Mouse (Mus musculus): Measurements from ENCODE around the gene Slc39a11. TPM values are rescaled to one million over a fixed set of nuclear protein-coding genes. Genes with fewer than 3 reads are reported as not detected.

Gene Slc39a11
- polyA plus RNA-seq, 1 experiment from 2014 or later = 25.4 TPM

- peak within 1 kb of the TSS; percentile 80 for H3K4me2 ChIP-seq (replicated peaks; ENCODE audit: low read depth, low read length)
- H3K27me3 ChIP-seq (ENCODE audit: insufficient read depth, low read length) = no peaks in the 10 kb centered on the region
- 42% methylated on average over 26 of the region's 26 CpGs for WGBS
- ATAC-seq (ENCODE audit: low FRiP score, low TSS enrichment) = no peak; the same call in 1 of the 2 replicates
- H3K9ac ChIP-seq (replicated peaks; ENCODE audit: low read length) = peak within 1 kb of the TSS; percentile 96
- H3K9me3 ChIP-seq (ENCODE audit: low read length) = no peaks in the 10 kb centered on the region
- H3K27ac ChIP-seq (ENCODE audit: low read length) = peak within 1 kb of the TSS; percentile 84
- peak within 1 kb of the TSS; percentile 95 for H3K4me3 ChIP-seq (ENCODE audit: low read length)
- peaks cover 20% of the 10 kb centered on the region for H3K36me3 ChIP-seq (ENCODE audit: insufficient read depth, low read length)
- H3K4me1 ChIP-seq (ENCODE audit: insufficient read depth, low read length) = peaks cover 41% of the 10 kb centered on the region
Observed at GRCm38 (mm10) chr11:113648690-113649352, 1.1 kb downstream of the Slc39a11 start, which contains the start of gene Cog1. Gene Cog1, plus strand, starts transcription at chr11:113649169.

DNA sequence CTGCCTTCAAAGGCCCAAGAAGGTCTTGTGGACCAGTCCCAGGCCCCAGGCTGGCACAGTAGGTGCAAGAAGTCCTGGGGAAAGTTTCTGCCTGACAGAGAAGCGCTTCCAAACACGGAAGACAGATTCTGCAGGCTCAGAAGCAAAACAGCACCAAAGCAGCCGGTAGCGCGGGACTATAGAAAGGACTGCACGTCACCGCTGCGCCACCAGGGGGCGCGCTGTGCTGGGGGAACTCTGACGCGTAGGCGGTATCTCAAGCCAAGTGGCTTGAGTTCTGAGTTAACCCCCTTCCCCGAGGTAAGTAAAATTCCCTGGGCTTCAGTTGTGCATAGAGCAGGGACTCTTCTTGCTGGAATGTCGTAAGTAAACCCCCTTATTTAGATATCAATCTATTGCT is 1.7 kb downstream of the Slc39a11 start:
- Histone ChIP-seq H3K9ac (replicated peaks; ENCODE audit: low read length) (peak overlapping the region; percentile 50), H3K36me3 (ENCODE audit: insufficient read depth, low read length) (peaks cover 14% of the 10 kb centered on the region; the same call in 1 of the 2 replicates), H3K9me3 (ENCODE audit: low read length) (no peaks in the 10 kb centered on the region), H3K27me3 (ENCODE audit: insufficient read depth, low read length) (no peaks in the 10 kb centered on the region), H3K4me3 (ENCODE audit: low read length) (no peak overlapping the region), H3K4me2 (replicated peaks; ENCODE audit: low read depth, low read length) (0 out of 2 replicates have a peak overlapping the region, but pooled peaks have one; percentile 21), H3K4me1 (ENCODE audit: insufficient read depth, low read length) (peaks cover 39% of the 10 kb centered on the region), H3K27ac (ENCODE audit: low read length) (no peak overlapping the region)
- 4% methylated on average over 15 of the region's 15 CpGs for WGBS
- no peak for ATAC-seq (ENCODE audit: low FRiP score, low TSS enrichment)

- H3K27me3 ChIP-seq (ENCODE audit: insufficient read depth, low read length) = no peaks in the 10 kb centered on the region
- no peak overlapping the region for H3K4me2 ChIP-seq (replicated peaks; ENCODE audit: low read depth, low read length)
- 86% methylated on average over 3 of the region's 3 CpGs for WGBS
- H3K4me3 ChIP-seq (ENCODE audit: low read length) = no peak overlapping the region
- no peaks in the 10 kb centered on the region for H3K9me3 ChIP-seq (ENCODE audit: low read length)
- H3K27ac ChIP-seq (ENCODE audit: low read length) = no peak overlapping the region
- H3K4me1 ChIP-seq (ENCODE audit: insufficient read depth, low read length) = peaks cover 11% of the 10 kb centered on the region
- H3K36me3 ChIP-seq (ENCODE audit: insufficient read depth, low read length) = no peaks in the 10 kb centered on the region
- ATAC-seq (ENCODE audit: low FRiP score, low TSS enrichment) = no peak
- no peak overlapping the region for H3K9ac ChIP-seq (replicated peaks; ENCODE audit: low read length)
Observed at GRCm38 (mm10) chr11:113645181-113645580, 4.7 kb downstream of the Slc39a11 start.

GRCm38 (mm10) chr11:113638680-113639079 is 11.2 kb downstream of the Slc39a11 start:
- Histone ChIP-seq H3K9me3 (ENCODE audit: low read length) (peaks cover 5% of the 10 kb centered on the region; the same call in 1 of the 2 replicates), H3K27ac (ENCODE audit: low read length) (no peak overlapping the region), H3K36me3 (ENCODE audit: insufficient read depth, low read length) (no peaks in the 10 kb centered on the region), H3K4me2 (replicated peaks; ENCODE audit: low read depth, low read length) (no peak overlapping the region), H3K27me3 (ENCODE audit: insufficient read depth, low read length) (no peaks in the 10 kb centered on the region), H3K9ac (replicated peaks; ENCODE audit: low read length) (no peak overlapping the region), H3K4me3 (ENCODE audit: low read length) (no peak overlapping the region), H3K4me1 (ENCODE audit: insufficient read depth, low read length) (no peaks in the 10 kb centered on the region)
- WGBS = 89% methylated on average over 12 of the region's 12 CpGs
- no peak for ATAC-seq (ENCODE audit: low FRiP score, low TSS enrichment)

DNA sequence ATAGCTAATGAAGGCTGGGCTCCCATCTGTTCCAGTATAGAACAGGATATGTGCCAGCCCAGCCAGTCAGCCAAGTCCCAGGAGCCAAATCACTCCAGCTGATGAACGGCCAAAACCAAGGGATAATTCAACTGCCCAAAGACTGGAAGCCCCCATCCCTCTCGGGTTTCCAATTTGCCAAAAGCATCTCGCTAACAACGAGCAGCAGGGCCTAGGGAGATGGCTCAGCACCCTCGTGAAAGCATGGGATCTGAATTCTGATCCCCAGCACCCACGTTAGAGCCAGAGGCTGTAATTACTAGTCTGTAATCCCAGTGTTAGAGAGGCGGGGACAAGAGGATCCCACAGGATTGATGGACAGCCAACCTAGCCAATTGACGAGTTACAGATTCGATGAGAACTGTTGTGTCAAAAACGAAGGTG is 15.2 kb downstream of the Slc39a11 start:
- no peak for ATAC-seq (ENCODE audit: low FRiP score, low TSS enrichment)
- H3K4me3 ChIP-seq (ENCODE audit: low read length) = no peak overlapping the region
- H3K27me3 ChIP-seq (ENCODE audit: insufficient read depth, low read length) = no peaks in the 10 kb centered on the region
- 62% methylated on average over 10 of the region's 10 CpGs for WGBS
- H3K36me3 ChIP-seq (ENCODE audit: insufficient read depth, low read length) = no peaks in the 10 kb centered on the region
- H3K4me2 ChIP-seq (replicated peaks; ENCODE audit: low read depth, low read length) = no peak overlapping the region
- no peak overlapping the region for H3K27ac ChIP-seq (ENCODE audit: low read length)
- peaks cover 5% of the 10 kb centered on the region; the same call in 1 of the 2 replicates for H3K9me3 ChIP-seq (ENCODE audit: low read length)
- H3K9ac ChIP-seq (replicated peaks; ENCODE audit: low read length) = no peak overlapping the region
- no peaks in the 10 kb centered on the region; the same call in 1 of the 2 replicates for H3K4me1 ChIP-seq (ENCODE audit: insufficient read depth, low read length)

DNA sequence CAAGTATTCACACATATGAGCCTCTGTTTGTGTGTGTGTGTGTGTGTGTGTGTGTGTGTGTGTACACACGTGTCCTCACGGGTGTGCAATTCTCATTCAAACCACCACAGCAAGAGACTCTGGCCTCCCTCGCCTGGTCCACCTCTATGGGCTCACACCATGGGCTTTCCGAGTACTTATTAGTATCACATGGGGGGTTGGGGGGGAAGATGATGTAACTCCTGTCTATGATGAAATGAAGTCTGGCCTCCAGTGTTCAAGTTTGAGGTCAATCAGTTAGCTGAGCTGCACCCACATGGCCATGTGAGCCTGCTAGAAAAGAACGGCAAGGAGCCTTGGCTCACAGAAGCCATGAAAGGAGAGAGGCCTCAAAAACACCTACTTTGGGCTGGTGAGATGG is 16.5 kb downstream of the Slc39a11 start:
- Histone ChIP-seq H3K9ac (replicated peaks; ENCODE audit: low read length) (no peak overlapping the region), H3K36me3 (ENCODE audit: insufficient read depth, low read length) (no peaks in the 10 kb centered on the region), H3K4me3 (ENCODE audit: low read length) (no peak overlapping the region), H3K27me3 (ENCODE audit: insufficient read depth, low read length) (no peaks in the 10 kb centered on the region), H3K9me3 (ENCODE audit: low read length) (peaks cover 5% of the 10 kb centered on the region; the same call in 1 of the 2 replicates), H3K4me1 (ENCODE audit: insufficient read depth, low read length) (no peaks in the 10 kb centered on the region; the same call in 1 of the 2 replicates), H3K27ac (ENCODE audit: low read length) (no peak overlapping the region), H3K4me2 (replicated peaks; ENCODE audit: low read depth, low read length) (no peak overlapping the region)
- 97% methylated on average over 5 of the region's 5 CpGs for WGBS
- ATAC-seq (ENCODE audit: low FRiP score, low TSS enrichment) = no peak

DNA sequence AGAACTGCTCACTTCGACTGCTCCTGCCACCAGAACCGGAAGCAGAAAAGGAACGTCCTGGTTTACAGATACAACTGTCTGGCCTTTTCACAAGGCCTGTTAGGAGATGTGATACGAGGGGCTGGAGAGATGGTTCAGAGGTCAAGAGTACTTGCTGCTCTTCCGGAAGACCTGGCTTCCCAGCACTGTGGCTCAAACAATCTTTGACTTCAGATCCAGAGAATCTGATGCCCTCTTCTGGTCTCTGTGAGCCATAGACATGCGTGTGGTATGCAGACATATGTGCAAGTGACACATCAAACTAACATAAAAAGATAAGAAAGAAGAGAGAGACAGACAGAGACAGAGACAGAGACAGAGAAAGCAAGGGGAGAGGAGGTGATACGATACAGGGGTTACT is 17.6 kb downstream of the Slc39a11 start:
- Histone ChIP-seq H3K9ac (replicated peaks; ENCODE audit: low read length) (no peak overlapping the region), H3K4me1 (ENCODE audit: insufficient read depth, low read length) (no peaks in the 10 kb centered on the region; the same call in 1 of the 2 replicates), H3K9me3 (ENCODE audit: low read length) (no peaks in the 10 kb centered on the region), H3K27me3 (ENCODE audit: insufficient read depth, low read length) (no peaks in the 10 kb centered on the region), H3K4me3 (ENCODE audit: low read length) (no peak overlapping the region), H3K4me2 (replicated peaks; ENCODE audit: low read depth, low read length) (no peak overlapping the region), H3K36me3 (ENCODE audit: insufficient read depth, low read length) (no peaks in the 10 kb centered on the region), H3K27ac (ENCODE audit: low read length) (no peak overlapping the region)
- ATAC-seq (ENCODE audit: low FRiP score, low TSS enrichment) = no peak
- WGBS = 70% methylated on average over 7 of the region's 7 CpGs

DNA sequence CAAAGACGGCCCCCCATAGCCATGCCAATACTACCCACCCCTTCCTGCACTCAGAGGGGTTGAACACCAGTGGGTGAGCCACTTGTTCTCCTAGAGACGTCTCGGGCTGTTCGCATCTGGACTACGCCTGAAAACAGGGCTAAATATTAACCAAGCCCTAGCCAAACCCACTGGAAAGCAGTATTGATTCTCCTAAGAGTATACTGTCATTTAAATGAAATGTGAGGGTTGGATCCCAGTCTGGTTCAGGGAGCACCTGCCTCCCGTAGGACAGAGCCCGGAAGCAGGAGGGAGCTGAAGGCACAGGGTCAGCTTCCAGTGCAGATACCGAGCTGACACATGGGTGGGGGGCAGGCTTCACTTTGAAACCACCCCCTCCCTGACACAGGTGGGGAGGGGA is 18.0 kb downstream of the Slc39a11 start:
- ATAC-seq (ENCODE audit: low FRiP score, low TSS enrichment) = no peak
- H3K4me2 ChIP-seq (replicated peaks; ENCODE audit: low read depth, low read length) = no peak overlapping the region
- no peak overlapping the region for H3K27ac ChIP-seq (ENCODE audit: low read length)

DNA sequence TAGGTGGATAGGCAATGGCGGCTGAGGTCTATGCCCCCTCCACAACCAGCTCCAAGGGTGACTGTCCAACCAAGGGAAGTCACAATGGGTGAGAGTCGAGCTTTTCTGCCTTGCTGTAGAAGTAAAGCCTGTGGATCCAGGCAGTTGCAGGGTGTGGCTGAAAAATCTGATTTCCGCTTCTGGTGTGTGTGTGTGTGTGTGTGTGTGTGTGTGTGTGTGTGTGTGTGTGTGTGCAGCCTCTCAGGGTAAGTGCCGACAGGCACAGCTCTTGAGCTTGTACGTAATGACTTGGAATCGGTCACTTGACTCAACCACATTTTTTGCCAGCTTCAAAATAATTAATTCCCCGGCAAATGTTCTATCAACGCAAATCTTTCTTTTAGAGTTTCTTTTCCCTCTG is 18.6 kb downstream of the Slc39a11 start:
- Histone ChIP-seq H3K4me2 (replicated peaks; ENCODE audit: low read depth, low read length) (no peak overlapping the region), H3K9me3 (ENCODE audit: low read length) (no peaks in the 10 kb centered on the region), H3K27ac (ENCODE audit: low read length) (no peak overlapping the region), H3K4me1 (ENCODE audit: insufficient read depth, low read length) (no peaks in the 10 kb centered on the region; the same call in 1 of the 2 replicates), H3K27me3 (ENCODE audit: insufficient read depth, low read length) (no peaks in the 10 kb centered on the region), H3K4me3 (ENCODE audit: low read length) (no peak overlapping the region), H3K9ac (replicated peaks; ENCODE audit: low read length) (no peak overlapping the region), H3K36me3 (ENCODE audit: insufficient read depth, low read length) (no peaks in the 10 kb centered on the region)
- WGBS = 75% methylated on average over 8 of the region's 8 CpGs
- ATAC-seq (ENCODE audit: low FRiP score, low TSS enrichment) = no peak

More for the DNA sequence above, 18.0 kb downstream of the Slc39a11 start:
- H3K9me3 ChIP-seq (ENCODE audit: low read length) = no peaks in the 10 kb centered on the region
- no peaks in the 10 kb centered on the region for H3K27me3 ChIP-seq (ENCODE audit: insufficient read depth, low read length)
- H3K4me3 ChIP-seq (ENCODE audit: low read length) = no peak overlapping the region
- no peaks in the 10 kb centered on the region; the same call in 1 of the 2 replicates for H3K4me1 ChIP-seq (ENCODE audit: insufficient read depth, low read length)
- no peak overlapping the region for H3K9ac ChIP-seq (replicated peaks; ENCODE audit: low read length)
- no peaks in the 10 kb centered on the region for H3K36me3 ChIP-seq (ENCODE audit: insufficient read depth, low read length)
- WGBS = 61% methylated on average over 8 of the region's 8 CpGs

DNA sequence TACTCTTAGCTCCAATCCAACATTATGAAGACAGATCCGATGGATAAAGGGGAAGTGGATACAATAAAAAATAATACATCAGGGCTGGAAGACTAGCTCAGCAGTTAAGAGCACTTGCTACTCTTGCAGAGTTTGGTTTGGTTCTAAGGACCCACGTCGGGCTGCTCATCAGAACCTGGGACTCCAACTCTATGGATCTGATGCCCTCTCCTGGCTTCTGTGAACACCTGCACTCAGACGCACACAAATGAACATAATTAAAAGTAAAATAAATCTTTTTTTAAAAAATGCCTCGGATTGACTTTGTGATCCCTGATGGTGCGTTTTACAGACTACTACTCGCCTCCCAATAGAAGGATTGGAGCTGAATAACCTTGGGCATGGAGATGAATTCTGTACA is 19.2 kb downstream of the Slc39a11 start:
- no peak overlapping the region for H3K27ac ChIP-seq (ENCODE audit: low read length)
- H3K4me1 ChIP-seq (ENCODE audit: insufficient read depth, low read length) = no peaks in the 10 kb centered on the region; the same call in 1 of the 2 replicates
- H3K36me3 ChIP-seq (ENCODE audit: insufficient read depth, low read length) = no peaks in the 10 kb centered on the region
- no peak overlapping the region for H3K4me2 ChIP-seq (replicated peaks; ENCODE audit: low read depth, low read length)
- H3K27me3 ChIP-seq (ENCODE audit: insufficient read depth, low read length) = no peaks in the 10 kb centered on the region
- no peak overlapping the region for H3K4me3 ChIP-seq (ENCODE audit: low read length)
- 56% methylated on average over 7 of the region's 7 CpGs for WGBS
- no peak for ATAC-seq (ENCODE audit: low FRiP score, low TSS enrichment)
- H3K9ac ChIP-seq (replicated peaks; ENCODE audit: low read length) = no peak overlapping the region
- H3K9me3 ChIP-seq (ENCODE audit: low read length) = no peaks in the 10 kb centered on the region

Data from kidney, embryonic 16.5 days (tissue).